Mouse (Mus musculus) right cerebral cortex, adult 2 months (tissue): ENCODE data around the gene Sh2d6.
A peak's percentile ranks its signal among the peaks of the same experiment; 100 is the strongest.
"Not testable (repeated sequence)": the region's sequence is repeated elsewhere in the genome, so short reads cannot be mapped to it uniquely, and the experiment has no call there.

Experiments
- DNase-seq, 2 experiments: peaks; one replicate each; pipeline ENCODE4 v3.0.0; 2021 to 2022; ENCODE audit warnings: low spot score in 2 of 2

Sh2d6 gene

DNA sequence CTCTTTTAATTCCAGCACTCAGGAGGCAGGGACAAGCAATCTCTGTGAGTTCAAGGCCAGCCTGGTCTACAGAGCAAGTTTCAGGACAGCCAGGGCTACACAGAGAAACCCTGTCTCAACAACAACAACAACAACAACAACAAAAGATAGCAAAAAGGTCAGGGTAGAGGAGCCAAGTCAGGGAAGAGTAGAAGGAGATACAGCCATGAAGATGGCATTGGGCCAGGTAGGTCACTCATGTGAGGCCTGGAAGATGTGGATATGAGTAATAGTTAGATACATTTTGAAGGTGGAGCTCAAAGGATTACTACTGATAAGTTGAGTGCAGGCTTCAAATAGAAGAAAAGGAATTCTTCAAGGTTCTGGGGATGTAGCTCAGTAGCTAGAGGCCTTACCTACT, 18.2 kb downstream of the Sh2d6 start:
- DNase-seq, result no peak

- no peak for DNase-seq
Observed at GRCm38 (mm10) chr6:72498950-72499349, 22.6 kb downstream of the Sh2d6 start.

DNA sequence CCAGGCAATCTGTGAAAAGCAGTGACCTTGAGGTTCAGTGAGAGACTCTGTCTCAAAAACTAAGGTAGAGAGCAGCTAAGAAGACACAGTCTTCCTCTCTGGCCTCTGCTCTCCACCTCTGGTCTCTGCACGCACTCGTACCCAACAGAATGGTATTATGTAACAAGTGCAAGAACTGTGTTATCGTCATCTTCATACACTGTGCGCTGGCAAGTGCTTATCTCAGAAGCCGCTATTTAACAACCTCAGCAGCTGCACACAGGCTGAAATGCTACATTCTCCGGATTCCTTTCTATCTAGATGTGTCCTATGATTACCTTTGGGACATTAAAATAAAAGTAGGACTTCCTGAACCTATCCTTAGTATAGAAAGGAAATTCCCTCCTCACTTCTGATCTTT, 28.6 kb downstream of the Sh2d6 start:
- DNase-seq, result no peak

GRCm38 (mm10) chr6:72491151-72491550, 30.4 kb downstream of the Sh2d6 start:
- DNase-seq, result no peak

DNA sequence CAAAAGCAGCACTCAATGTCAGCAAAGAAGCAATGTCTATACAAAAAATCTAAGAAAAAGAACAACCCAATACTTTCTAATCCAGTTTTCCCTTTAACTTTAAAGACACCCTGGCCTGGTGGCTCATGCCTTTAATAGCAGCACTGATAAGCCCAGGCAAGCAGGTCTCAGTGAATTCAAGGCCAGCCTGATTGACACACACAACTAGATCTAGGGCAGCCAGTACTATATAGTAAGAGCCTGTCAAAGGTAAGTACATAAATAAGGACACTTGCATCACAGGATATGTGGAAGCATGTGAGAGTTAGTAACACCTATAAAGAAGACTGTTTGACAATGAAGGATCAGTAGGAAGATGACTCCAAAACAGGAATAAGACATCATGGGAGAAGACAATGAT, 32.0 kb downstream of the Sh2d6 start:
- DNase-seq, result no peak

- no peak for DNase-seq
Observed at GRCm38 (mm10) chr6:72488850-72489249, 32.7 kb downstream of the Sh2d6 start.

DNA sequence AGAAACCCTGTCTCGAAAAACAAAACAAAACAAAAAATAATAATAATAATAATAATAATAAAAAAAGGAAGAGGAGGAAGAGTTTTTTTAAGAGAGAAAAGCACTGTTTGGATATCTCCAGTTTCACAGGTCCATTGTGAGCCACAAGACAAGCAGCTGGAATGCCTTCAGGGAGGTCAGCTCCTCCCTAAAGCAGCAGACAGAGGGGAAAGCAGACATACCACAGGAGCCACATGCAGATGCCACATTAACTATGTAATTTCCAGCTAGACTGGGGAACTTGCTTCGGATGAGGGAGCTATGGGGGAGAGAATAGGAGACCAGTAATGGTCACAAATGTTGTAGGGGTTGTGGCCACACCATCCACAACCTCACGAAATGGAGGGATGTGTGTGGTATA, 34.2 kb downstream of the Sh2d6 start:
- DNase-seq, result no peak

DNA sequence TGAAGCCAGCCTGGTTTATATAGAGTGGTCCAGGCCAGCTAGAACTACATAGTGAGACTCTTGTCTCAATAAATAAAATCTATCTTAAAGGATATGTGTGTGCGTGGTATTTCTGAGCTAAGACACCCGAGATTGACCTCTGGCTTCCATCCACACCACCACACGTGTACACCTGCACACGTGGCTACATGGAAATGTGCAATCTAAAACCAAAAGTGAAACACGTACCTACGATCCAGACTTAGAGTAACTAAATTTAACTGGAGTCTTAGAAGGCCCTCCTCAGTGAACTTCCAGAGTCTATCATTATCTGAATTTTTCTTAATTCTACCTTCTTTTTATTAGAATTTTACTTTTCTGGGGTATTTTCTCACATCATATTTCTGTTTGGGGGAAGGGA, 35.2 kb downstream of the Sh2d6 start:
- no peak for DNase-seq

DNA sequence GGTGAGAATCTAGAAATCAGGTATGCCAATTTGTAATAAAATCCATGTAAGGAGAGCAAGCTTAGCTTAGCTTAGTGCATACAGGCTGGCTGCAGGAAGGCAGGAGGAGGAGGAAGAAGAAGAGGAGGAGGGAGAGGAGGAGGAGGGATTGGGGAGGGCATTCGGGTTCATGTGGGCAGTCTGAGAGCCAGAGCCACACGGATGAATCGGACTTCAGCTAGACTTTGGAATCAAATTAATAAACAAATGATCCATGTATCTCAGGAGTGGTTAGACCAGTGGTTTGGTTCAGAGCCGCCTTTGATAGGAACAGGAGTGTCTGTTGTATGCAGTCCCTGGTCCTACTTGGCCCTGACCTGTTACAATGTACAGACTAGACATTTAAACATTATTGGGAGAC, 36.6 kb downstream of the Sh2d6 start:
- no peak for DNase-seq

GRCm38 (mm10) chr6:72482156-72482555, 39.4 kb downstream of the Sh2d6 start:
- no peak for DNase-seq

DNA sequence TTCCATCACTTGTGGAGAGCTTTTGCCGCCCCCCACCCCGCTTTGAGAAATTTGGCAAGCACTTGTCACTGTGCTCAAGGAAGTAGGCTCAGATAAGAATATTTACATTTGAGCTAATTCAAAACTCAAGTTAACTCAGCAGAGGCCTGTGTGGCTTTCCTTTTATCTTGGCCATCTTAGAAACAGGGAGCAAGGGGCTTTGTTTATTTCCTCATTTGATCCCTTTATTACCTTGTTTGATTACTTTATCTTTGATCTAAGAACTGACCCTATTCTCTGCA, 41.1 kb downstream of the Sh2d6 start:
- DNase-seq, result no peak

GRCm38 (mm10) chr6:72479645-72480421, 41.7 kb downstream of the Sh2d6 start:
- DNase-seq, result no peak

DNA sequence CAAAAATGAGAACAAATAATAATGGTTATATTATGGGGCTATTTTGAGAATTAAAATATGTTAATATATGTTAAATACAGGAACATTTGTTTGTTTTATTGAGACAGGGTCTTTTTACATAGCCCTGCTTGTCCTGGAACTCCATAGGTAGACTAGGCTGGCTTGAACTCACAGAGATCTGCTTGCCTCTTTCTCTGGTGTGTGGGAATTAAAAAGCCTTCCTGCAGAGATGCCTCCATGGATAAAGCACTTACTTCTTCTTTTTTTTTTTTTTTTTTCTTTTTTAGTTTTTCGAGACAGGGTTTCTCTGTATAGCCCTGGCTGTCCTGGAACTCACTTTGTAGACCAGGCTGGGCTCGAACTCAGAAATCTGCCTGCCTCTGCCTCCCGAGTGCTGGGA, 42.8 kb downstream of the Sh2d6 start:
- not testable (repeated sequence) for DNase-seq

DNA sequence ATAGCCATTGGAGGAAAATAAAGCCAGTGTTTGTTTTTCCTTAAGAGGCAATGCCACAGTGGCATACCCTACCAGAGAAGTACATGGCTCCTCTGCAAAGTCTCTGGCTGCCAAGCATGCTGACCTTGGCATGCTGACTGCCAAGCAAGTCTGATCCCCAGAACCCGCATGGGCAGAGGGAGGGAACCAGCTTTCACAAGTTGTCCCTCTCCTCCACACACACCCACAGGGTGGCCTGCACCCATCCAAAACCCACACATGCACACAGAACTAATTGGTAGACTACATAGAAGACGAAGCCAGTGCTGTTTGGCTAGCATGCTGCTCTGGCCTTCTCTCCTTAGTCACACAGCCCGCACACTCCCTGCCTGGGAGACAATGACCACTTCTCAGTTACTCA, 43.9 kb downstream of the Sh2d6 start:
- no peak for DNase-seq

GRCm38 (mm10) chr6:72476836-72477235, 44.7 kb downstream of the Sh2d6 start:
- DNase-seq, result no peak

DNA sequence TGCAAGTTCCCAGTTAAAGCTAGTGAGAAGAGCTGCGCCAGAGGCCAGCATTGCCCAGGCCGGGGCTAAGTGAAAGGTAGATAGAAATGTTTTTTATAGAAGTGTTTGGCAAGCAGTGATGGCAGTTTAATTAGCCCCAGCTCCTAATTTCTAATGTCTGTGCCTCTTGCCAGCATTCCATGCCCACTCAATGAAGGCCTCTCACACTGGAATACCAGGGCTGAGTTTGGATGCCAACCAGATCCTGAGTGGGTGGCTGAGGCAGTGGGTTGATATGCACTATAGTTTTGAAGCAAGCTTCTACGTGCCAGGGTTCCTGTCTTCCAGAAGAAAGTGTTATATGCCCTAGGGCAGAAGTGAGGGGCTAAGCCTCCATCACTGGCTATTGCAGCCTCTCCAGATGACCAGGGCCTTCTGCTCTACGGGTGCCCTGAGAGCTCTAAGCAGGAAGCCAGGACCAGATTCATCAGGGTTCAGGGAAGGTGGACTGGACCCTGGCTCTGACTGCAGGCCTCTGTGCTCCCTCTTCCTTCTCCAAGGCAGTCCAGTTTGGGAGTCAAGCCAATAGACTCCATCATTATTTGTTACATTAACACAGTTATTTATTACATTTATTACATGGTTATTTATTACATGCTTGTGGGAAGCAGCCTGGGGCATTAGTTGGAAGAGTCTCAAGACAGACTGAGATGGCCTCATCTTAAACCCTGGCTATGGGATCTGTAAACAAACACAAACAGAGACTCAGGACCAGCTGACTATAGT, 46.1 kb downstream of the Sh2d6 start:
- DNase-seq, result peak; percentile 59

- peak in 1 of 2 experiments; percentile 9 for DNase-seq
Observed at GRCm38 (mm10) chr6:72473264-72474041, 48.1 kb downstream of the Sh2d6 start.

DNA sequence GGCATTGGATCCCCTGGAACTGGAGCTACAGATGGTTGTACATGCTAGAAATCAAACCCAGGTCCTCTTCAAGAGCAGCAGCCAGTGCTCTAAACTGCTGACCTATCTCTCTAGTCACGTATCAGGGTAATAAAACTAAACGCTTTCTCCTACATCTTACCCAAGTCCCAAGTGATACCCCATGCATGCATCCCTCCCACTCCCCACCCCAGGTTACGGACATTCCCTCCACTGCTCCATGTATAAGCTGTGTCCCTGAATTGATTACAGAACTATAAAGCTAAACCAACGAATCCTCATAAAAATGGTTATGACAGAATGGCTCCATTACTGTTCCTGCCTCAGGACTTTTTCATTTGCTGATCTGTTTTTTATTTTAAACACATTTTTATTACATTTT, 55.3 kb downstream of the Sh2d6 start:
- DNase-seq, result no peak

DNA sequence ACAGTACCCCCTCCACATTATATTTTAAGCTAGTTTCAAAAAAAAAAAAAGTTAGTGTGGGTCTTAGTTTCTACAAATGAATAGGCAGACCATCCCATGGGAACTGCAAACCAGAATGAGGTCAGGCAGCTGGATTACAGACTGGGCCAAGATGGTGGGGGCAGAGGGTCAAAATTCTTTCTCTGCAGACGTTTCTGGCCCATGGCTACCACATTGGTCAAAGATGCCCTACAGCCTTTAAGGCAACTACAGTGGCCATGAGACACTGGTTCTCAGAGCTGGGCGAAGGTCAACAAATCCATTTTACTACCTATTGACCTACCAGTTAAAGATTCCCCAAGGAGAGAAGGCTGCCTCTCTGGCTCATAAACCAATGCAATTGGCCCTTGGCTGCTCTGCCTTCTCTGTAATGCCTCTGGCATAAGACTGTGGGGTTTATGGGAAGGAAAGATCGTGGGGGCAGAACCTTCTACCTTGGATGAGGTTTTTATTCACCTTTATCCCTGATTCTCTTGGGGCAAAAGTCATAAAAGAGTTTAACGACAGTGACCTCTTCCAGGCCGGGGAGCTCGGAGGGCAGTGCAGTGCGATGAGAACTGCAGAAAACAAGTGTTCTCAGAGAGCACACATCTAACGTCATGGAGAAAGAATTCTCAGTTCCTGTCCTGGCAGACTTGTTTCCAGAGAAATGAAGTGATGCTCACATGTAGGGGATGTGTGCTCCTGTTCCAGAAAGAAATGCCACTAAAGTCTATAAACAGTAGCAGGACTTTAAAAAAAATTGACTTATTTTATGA, 55.9 kb downstream of the Sh2d6 start:
- no peak for DNase-seq
